Mouse (Mus musculus) testis, adult 2 months (tissue): ENCODE measurements at regions not wholly inside any gene's neighbourhood (a gene's known extent, or its start where the extent isn't known, plus 50 kb on each side); places are given as distances from the start of the nearest gene placed in this dataset.

ENCODE experiments used
- H3K27ac ChIP-seq: fragments of 200-500 bp; 2 replicates; pipeline ENCODE4 v1.5.1; 2012; ENCODE audit warnings: low read depth, low read length; ENCODE audit not compliant: control insufficient read depth, insufficient read depth
- H3K27me3 ChIP-seq: fragments of 200-500 bp; 2 replicates; pipeline ENCODE4 v1.6.1; 2012; ENCODE audit warnings: mild to moderate bottlenecking, low read length, moderate library complexity; ENCODE audit not compliant: control insufficient read depth, insufficient read depth
- H3K36me3 ChIP-seq: fragments of 200-500 bp; 2 replicates; pipeline ENCODE4 v1.6.1; 2012; ENCODE audit warnings: mild to moderate bottlenecking, low read length; ENCODE audit not compliant: control insufficient read depth, insufficient read depth
- H3K4me1 ChIP-seq: fragments of 200-500 bp; 2 replicates; pipeline ENCODE4 v1.6.1; 2012; ENCODE audit warnings: low read length; ENCODE audit not compliant: control insufficient read depth, insufficient read depth
- H3K4me3 ChIP-seq: fragments of 200-500 bp; 2 replicates; pipeline ENCODE4 v1.5.1; 2012; ENCODE audit warnings: low read depth, mild to moderate bottlenecking, low read length, moderate library complexity, mixed read lengths; ENCODE audit not compliant: control insufficient read depth
- CTCF ChIP-seq: fragments of 200-500 bp; IDR thresholded peaks from 2 replicates; pipeline ENCODE4 v1.5.1; 2012; ENCODE audit warnings: low read depth, mild to moderate bottlenecking, inconsistent platforms, low read length, moderate library complexity; ENCODE audit not compliant: control insufficient read depth, insufficient read depth, insufficient replicate concordance
- POLR2A ChIP-seq: fragments of 200-500 bp; IDR thresholded peaks from 2 replicates; pipeline ENCODE4 v1.6.1; 2012; ENCODE audit warnings: low read depth, mild to moderate bottlenecking, inconsistent platforms, low read length, moderate library complexity; ENCODE audit not compliant: control insufficient read depth

GRCm38 (mm10) chr12:26872466-26872865 lies 403.5 kb downstream of the Cmpk2 start:
- H3K36me3 ChIP-seq: no peaks in the 10 kb centered on the region
- H3K4me3 ChIP-seq: no peak overlapping the region
- H3K27me3 ChIP-seq: no peaks in the 10 kb centered on the region
- TF ChIP-seq CTCF (no peak), POLR2A (no peak)
- no peaks in the 10 kb centered on the region for H3K4me1 ChIP-seq
- no peak overlapping the region for H3K27ac ChIP-seq

- H3K4me1 ChIP-seq: no peaks in the 10 kb centered on the region
- no peak overlapping the region for H3K4me3 ChIP-seq
- H3K27me3 ChIP-seq: no peaks in the 10 kb centered on the region
- no peak overlapping the region for H3K27ac ChIP-seq
- H3K36me3 ChIP-seq: no peaks in the 10 kb centered on the region
- TF ChIP-seq CTCF (no peak), POLR2A (no peak)
These were observed 398.7 kb downstream of the Cmpk2 start for GRCm38 (mm10) chr12:26867731-26868130.

- no peaks in the 10 kb centered on the region for H3K27me3 ChIP-seq
- TF ChIP-seq CTCF (no peak), POLR2A (no peak)
- no peaks in the 10 kb centered on the region for H3K36me3 ChIP-seq
- H3K27ac ChIP-seq: no peak overlapping the region
- no peaks in the 10 kb centered on the region for H3K4me1 ChIP-seq
- no peak overlapping the region for H3K4me3 ChIP-seq
These were observed 386.1 kb downstream of the Cmpk2 start for GRCm38 (mm10) chr12:26855091-26855516.

- no peaks in the 10 kb centered on the region for H3K36me3 ChIP-seq
- no peak overlapping the region for H3K27ac ChIP-seq
- no peaks in the 10 kb centered on the region for H3K27me3 ChIP-seq
- TF ChIP-seq CTCF: no peak
- no peak for TF ChIP-seq POLR2A
- no peak overlapping the region for H3K4me3 ChIP-seq
- H3K4me1 ChIP-seq: no peaks in the 10 kb centered on the region
These were observed 375.9 kb downstream of the Cmpk2 start for GRCm38 (mm10) chr12:26844917-26845316.

GRCm38 (mm10) chr12:26842696-26843095 lies 373.7 kb downstream of the Cmpk2 start:
- Histone ChIP-seq H3K4me1 (no peaks in the 10 kb centered on the region), H3K27ac (no peak overlapping the region), H3K27me3 (no peaks in the 10 kb centered on the region), H3K36me3 (no peaks in the 10 kb centered on the region), H3K4me3 (no peak overlapping the region)
- no peak for TF ChIP-seq CTCF

- TF ChIP-seq CTCF: no peak
- no peaks in the 10 kb centered on the region for H3K36me3 ChIP-seq
- no peaks in the 10 kb centered on the region for H3K4me1 ChIP-seq
- H3K4me3 ChIP-seq: no peak overlapping the region
- no peaks in the 10 kb centered on the region for H3K27me3 ChIP-seq
- H3K27ac ChIP-seq: no peak overlapping the region
These were observed 352.4 kb downstream of the Cmpk2 start for GRCm38 (mm10) chr12:26821257-26821968.

GRCm38 (mm10) chr12:26817866-26818265 lies 348.9 kb downstream of the Cmpk2 start:
- no peak overlapping the region for H3K4me3 ChIP-seq
- no peaks in the 10 kb centered on the region for H3K4me1 ChIP-seq
- no peaks in the 10 kb centered on the region for H3K36me3 ChIP-seq
- no peak overlapping the region for H3K27ac ChIP-seq
- TF ChIP-seq CTCF: no peak
- no peak for TF ChIP-seq POLR2A
- H3K27me3 ChIP-seq: no peaks in the 10 kb centered on the region

GRCm38 (mm10) chr12:26815771-26816170 lies 346.8 kb downstream of the Cmpk2 start:
- Histone ChIP-seq H3K4me1 (no peaks in the 10 kb centered on the region), H3K27me3 (no peaks in the 10 kb centered on the region), H3K4me3 (no peak overlapping the region), H3K36me3 (no peaks in the 10 kb centered on the region), H3K27ac (no peak overlapping the region)
- TF ChIP-seq CTCF (no peak), POLR2A (no peak)
